Mouse (Mus musculus) MEL (cell line): ENCODE data around the gene Pacsin2. TPM values are rescaled to one million over a fixed set of nuclear protein-coding genes. Genes with fewer than 3 reads are reported as not detected.

ENCODE experiments used
- DNase-seq: peaks from one replicate; pipeline ENCODE4 v3.0.0; 2011; ENCODE audit warnings: low read depth, low spot score
- H3K27ac ChIP-seq: 2 replicates; pipeline ENCODE4 v1.5.1; 2012; ENCODE audit warnings: low read depth, mild to moderate bottlenecking, control low read depth, low read length, moderate library complexity; ENCODE audit not compliant: control insufficient read depth
- H3K27me3 ChIP-seq, 2 experiments: fragments of 150-350 bp in 1 of 2; sonication (generic) in 1 of 2; 2 replicates each; pipeline ENCODE4 v1.6.1; 2012; ENCODE audit warnings: low read length in 2 of 2, mild to moderate bottlenecking in 2 of 2, improper control_type of control experiment in 1 of 2, moderate library complexity in 1 of 2; ENCODE audit not compliant: insufficient read depth in 2 of 2, control insufficient read depth in 1 of 2
- H3K36me3 ChIP-seq, 2 experiments: 2 replicates each; pipeline ENCODE4 v1.6.1; 2012 to 2014; ENCODE audit warnings: low read length in 2 of 2, improper control_type of control experiment in 1 of 2, inconsistent platforms in 1 of 2, mild to moderate bottlenecking in 1 of 2; ENCODE audit not compliant: insufficient read depth in 2 of 2, control insufficient read depth in 1 of 2
- H3K4me1 ChIP-seq, 2 experiments: fragments of 150-350 bp in 1 of 2; sonication (generic) in 1 of 2; 2 replicates each; pipeline ENCODE4 v1.6.1; 2012; ENCODE audit warnings: low read length in 2 of 2, improper control_type of control experiment in 1 of 2, mild to moderate bottlenecking in 1 of 2; ENCODE audit not compliant: insufficient read depth in 2 of 2, control insufficient read depth in 1 of 2
- H3K4me3 ChIP-seq, 2 experiments: fragments of 150-350 bp in 1 of 2; sonication (generic) in 1 of 2; 2 replicates each; pipeline ENCODE4 v1.5.1; 2012; ENCODE audit warnings: low read depth in 2 of 2, low read length in 2 of 2, mild to moderate bottlenecking in 2 of 2, moderate library complexity in 2 of 2, control low read depth in 1 of 2, improper control_type of control experiment in 1 of 2; ENCODE audit not compliant: control insufficient read depth in 1 of 2, insufficient read depth in 1 of 2
- H3K79me2 ChIP-seq: 2 replicates; pipeline ENCODE4 v1.6.1; 2012; ENCODE audit warnings: mild to moderate bottlenecking, low read length, moderate library complexity; ENCODE audit not compliant: control insufficient read depth, poor library complexity, insufficient read depth
- H3K9ac ChIP-seq: 2 replicates; pipeline ENCODE4 v1.6.1; 2012; ENCODE audit warnings: low read depth, mild to moderate bottlenecking, control low read depth, low read length, moderate library complexity; ENCODE audit not compliant: control insufficient read depth, poor library complexity, severe bottlenecking
- H3K9me3 ChIP-seq: fragments of 150-350 bp; sonication (generic); replicated peaks from 2 replicates; pipeline ENCODE4 v1.6.1; 2012; ENCODE audit warnings: mild to moderate bottlenecking, low read length, improper control_type of control experiment, moderate library complexity; ENCODE audit not compliant: insufficient read depth
- CHD1 ChIP-seq: IDR thresholded peaks from 2 replicates; pipeline ENCODE4 v1.6.1; 2012; ENCODE audit warnings: low read depth, mild to moderate bottlenecking, inconsistent platforms, low read length, improper control_type of control experiment
- CHD2 ChIP-seq: IDR thresholded peaks from 2 replicates; pipeline ENCODE4 v1.6.1; 2011; ENCODE audit warnings: low read length, improper control_type of control experiment
- CTCF ChIP-seq, 3 experiments: IDR thresholded peaks in 2 of 3; conservative IDR thresholded peaks in 1 of 3; 2 replicates each; pipeline ENCODE4 v1.5.1; 2011 to 2012; ENCODE audit warnings: low read length in 3 of 3, low read depth in 2 of 3, mild to moderate bottlenecking in 2 of 3, improper control_type of control experiment in 1 of 3, inconsistent platforms in 1 of 3, mixed read lengths in 1 of 3, moderate library complexity in 1 of 3; ENCODE audit not compliant: control insufficient read depth in 1 of 3, insufficient read depth in 1 of 3, poor library complexity in 1 of 3, severe bottlenecking in 1 of 3
- ELF1 ChIP-seq: IDR thresholded peaks from 2 replicates; pipeline ENCODE4 v1.6.1; 2014; ENCODE audit warnings: low read depth, mild to moderate bottlenecking, inconsistent platforms, low read length, improper control_type of control experiment, moderate library complexity
- EP300 ChIP-seq, 2 experiments: IDR thresholded peaks; 2 replicates each; pipeline ENCODE4 v1.6.1; 2011; ENCODE audit warnings: improper control_type of control experiment in 2 of 2, low read length in 2 of 2, low read depth in 1 of 2, mild to moderate bottlenecking in 1 of 2
- HCFC1 ChIP-seq: IDR thresholded peaks from 2 replicates; pipeline ENCODE4 v1.6.1; 2012; ENCODE audit warnings: low read depth, mild to moderate bottlenecking, inconsistent platforms, low read length, improper control_type of control experiment, moderate library complexity
- JUND ChIP-seq: IDR thresholded peaks from 2 replicates; pipeline ENCODE4 v1.6.1; 2011; ENCODE audit warnings: low read depth, mild to moderate bottlenecking, improper control_type of control experiment, low read length
- KAT2A ChIP-seq: conservative IDR thresholded peaks from 2 replicates; pipeline ENCODE4 v1.6.1; 2012; ENCODE audit warnings: low read depth, low read length, improper control_type of control experiment, inconsistent platforms
- MAFK ChIP-seq: IDR thresholded peaks from 2 replicates; pipeline ENCODE4 v1.6.1; 2011; ENCODE audit warnings: low read depth, mild to moderate bottlenecking, low read length, improper control_type of control experiment, borderline replicate concordance
- MAX ChIP-seq: IDR thresholded peaks from 2 replicates; pipeline ENCODE4 v1.6.1; 2011; ENCODE audit warnings: low read length, improper control_type of control experiment
- MAZ ChIP-seq: IDR thresholded peaks from 2 replicates; pipeline ENCODE4 v1.6.1; 2012; ENCODE audit warnings: low read depth, mild to moderate bottlenecking, inconsistent platforms, low read length, improper control_type of control experiment
- MXI1 ChIP-seq: IDR thresholded peaks from 2 replicates; pipeline ENCODE4 v1.6.1; 2011; ENCODE audit warnings: mild to moderate bottlenecking, low read depth, low read length, improper control_type of control experiment
- MYC ChIP-seq: IDR thresholded peaks from 2 replicates; pipeline ENCODE4 v1.6.1; 2011; ENCODE audit warnings: low read depth, mild to moderate bottlenecking, low read length, improper control_type of control experiment, moderate library complexity
- NELFE ChIP-seq: IDR thresholded peaks from 2 replicates; pipeline ENCODE4 v1.6.1; 2011; ENCODE audit warnings: low read depth, low read length, improper control_type of control experiment
- POLR2A ChIP-seq, 2 experiments: IDR thresholded peaks; 2 replicates each; pipeline ENCODE4 v1.6.1; 2011 to 2012; ENCODE audit warnings: low read length in 2 of 2, mild to moderate bottlenecking in 2 of 2, control low read depth in 1 of 2, improper control_type of control experiment in 1 of 2, low read depth in 1 of 2, moderate library complexity in 1 of 2; ENCODE audit not compliant: control insufficient read depth in 1 of 2, insufficient read depth in 1 of 2, poor library complexity in 1 of 2
- POLR2AphosphoS2 ChIP-seq: IDR thresholded peaks from 2 replicates; pipeline ENCODE4 v1.6.1; 2011; ENCODE audit warnings: low read length, improper control_type of control experiment
- SIN3A ChIP-seq: IDR thresholded peaks from 2 replicates; pipeline ENCODE4 v1.6.1; 2012; ENCODE audit warnings: low read length, improper control_type of control experiment, inconsistent platforms
- SMC3 ChIP-seq: IDR thresholded peaks from 2 replicates; pipeline ENCODE4 v1.6.1; 2011; ENCODE audit warnings: low read depth, low read length, improper control_type of control experiment
- TBP ChIP-seq: IDR thresholded peaks from 2 replicates; pipeline ENCODE4 v1.8.0; 2011; ENCODE audit warnings: low read depth, low read length, improper control_type of control experiment
- TCF12 ChIP-seq: IDR thresholded peaks from 2 replicates; pipeline ENCODE4 v1.6.1; 2014; ENCODE audit warnings: low read depth, mild to moderate bottlenecking, inconsistent platforms, low read length, improper control_type of control experiment, moderate library complexity
- UBTF ChIP-seq: IDR thresholded peaks from 2 replicates; pipeline ENCODE4 v1.6.1; 2012; ENCODE audit warnings: low read depth, mild to moderate bottlenecking, inconsistent platforms, low read length, improper control_type of control experiment, moderate library complexity, borderline replicate concordance; ENCODE audit not compliant: insufficient read depth
- USF1 ChIP-seq: IDR thresholded peaks from 2 replicates; pipeline ENCODE4 v1.6.1; 2014; ENCODE audit warnings: low read depth, mild to moderate bottlenecking, inconsistent platforms, low read length, improper control_type of control experiment, moderate library complexity
- ZMIZ1 ChIP-seq: IDR thresholded peaks from 2 replicates; pipeline ENCODE4 v1.6.1; 2012; ENCODE audit warnings: low read depth, mild to moderate bottlenecking, inconsistent platforms, low read length, improper control_type of control experiment, moderate library complexity
- polyA plus RNA-seq, 2 experiments: library from polyadenylated mRNA; stranded (reverse) in 1 of 2; unstranded in 1 of 2; fragments of >175 nt in 1 of 2; fragments of >200 nt in 1 of 2; gene quantifications; 2 replicates each; pipeline versions ENCODE4 v1.2.1 to v1.2.4; 2012; ENCODE audit warnings: low replicate concordance in 2 of 2, low read depth in 1 of 2; ENCODE audit not compliant: insufficient read length in 2 of 2, insufficient read depth in 1 of 2, missing spikeins in 1 of 2
- total RNA-seq: library from RNA; depleted of rRNA; stranded (reverse); fragments of 300-350 nt; gene quantifications from 2 replicates; pipeline ENCODE4 v1.2.3, GENCODE M21; 2012

Pacsin2 gene
- total and polyA plus RNA-seq, 3 experiments = 58.7 to 425 (median 103) TPM

- peaks cover 0 to 10% of the 10 kb centered on the region in 2 experiments; a peak in 2 of 4 replicates for H3K4me1 ChIP-seq
- H3K36me3 ChIP-seq = peaks cover 0 to 5% of the 10 kb centered on the region in 2 experiments; a peak in 2 of 4 replicates
Observed at GRCm38 (mm10) chr15:83351546-83351945, 112.9 kb downstream of the Pacsin2 start.

DNA sequence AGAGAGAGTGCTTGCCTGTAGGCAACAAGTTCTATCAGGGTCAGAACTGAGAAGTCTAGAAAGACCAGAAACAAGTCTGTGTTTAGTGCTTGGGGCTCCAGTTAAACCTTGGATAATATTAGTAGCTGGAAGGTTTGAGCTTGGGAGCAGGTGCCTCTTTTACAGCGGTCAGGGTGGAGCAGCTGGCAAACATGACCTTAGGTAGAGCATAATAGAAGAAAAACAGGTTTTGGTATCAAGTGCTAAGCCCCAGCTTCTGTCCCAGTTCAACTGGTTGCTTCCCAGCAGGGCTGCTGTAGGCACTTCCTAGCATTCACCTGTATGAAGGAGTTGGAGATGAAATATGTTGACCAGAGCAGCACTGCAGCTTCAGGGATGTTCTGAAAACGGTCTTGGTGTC lies 113.5 kb downstream of the Pacsin2 start:
- peak overlapping the region; percentile 74 for H3K9ac ChIP-seq
- peaks cover 0 to 10% of the 10 kb centered on the region in 2 experiments; a peak in 2 of 4 replicates for H3K4me1 ChIP-seq
- H3K36me3 ChIP-seq = peaks cover 0 to 5% of the 10 kb centered on the region in 2 experiments; a peak in 2 of 4 replicates
- peak overlapping the region; percentile 76 to 82; a peak in 3 of 4 replicates for H3K4me3 ChIP-seq
- no peak for DNase-seq
- H3K27ac ChIP-seq = no peak overlapping the region
- peaks cover 1% of the 10 kb centered on the region; the same call in 1 of the 2 replicates for H3K79me2 ChIP-seq
- no peaks in the 10 kb centered on the region for H3K27me3 ChIP-seq
- TF ChIP-seq TCF12 = no peak
- TF ChIP-seq SMC3 = no peak
- TF ChIP-seq CHD1 = no peak
- no peak for TF ChIP-seq MAX
- no peak for TF ChIP-seq KAT2A
- H3K9me3 ChIP-seq = no peaks in the 10 kb centered on the region

More at GRCm38 (mm10) chr15:83351546-83351945, 112.9 kb downstream of the Pacsin2 start:
- DNase-seq = no peak
- no peak overlapping the region for H3K4me3 ChIP-seq
- no peak overlapping the region for H3K27ac ChIP-seq
- TF ChIP-seq TBP (no peak), HCFC1 (no peak), CHD2 (no peak), POLR2A (IDR thresholded peaks at IDR 0.05; ENCODE audit: control insufficient read depth in 1 of 2, insufficient read depth in 1 of 2, low read depth in 1 of 2, low read length in 2 of 2, poor library complexity in 1 of 2) (no peak)
- H3K9ac ChIP-seq = no peak overlapping the region
- no peaks in the 10 kb centered on the region for H3K27me3 ChIP-seq
- peaks cover 1% of the 10 kb centered on the region; the same call in 1 of the 2 replicates for H3K79me2 ChIP-seq
- no peaks in the 10 kb centered on the region for H3K9me3 ChIP-seq

DNA sequence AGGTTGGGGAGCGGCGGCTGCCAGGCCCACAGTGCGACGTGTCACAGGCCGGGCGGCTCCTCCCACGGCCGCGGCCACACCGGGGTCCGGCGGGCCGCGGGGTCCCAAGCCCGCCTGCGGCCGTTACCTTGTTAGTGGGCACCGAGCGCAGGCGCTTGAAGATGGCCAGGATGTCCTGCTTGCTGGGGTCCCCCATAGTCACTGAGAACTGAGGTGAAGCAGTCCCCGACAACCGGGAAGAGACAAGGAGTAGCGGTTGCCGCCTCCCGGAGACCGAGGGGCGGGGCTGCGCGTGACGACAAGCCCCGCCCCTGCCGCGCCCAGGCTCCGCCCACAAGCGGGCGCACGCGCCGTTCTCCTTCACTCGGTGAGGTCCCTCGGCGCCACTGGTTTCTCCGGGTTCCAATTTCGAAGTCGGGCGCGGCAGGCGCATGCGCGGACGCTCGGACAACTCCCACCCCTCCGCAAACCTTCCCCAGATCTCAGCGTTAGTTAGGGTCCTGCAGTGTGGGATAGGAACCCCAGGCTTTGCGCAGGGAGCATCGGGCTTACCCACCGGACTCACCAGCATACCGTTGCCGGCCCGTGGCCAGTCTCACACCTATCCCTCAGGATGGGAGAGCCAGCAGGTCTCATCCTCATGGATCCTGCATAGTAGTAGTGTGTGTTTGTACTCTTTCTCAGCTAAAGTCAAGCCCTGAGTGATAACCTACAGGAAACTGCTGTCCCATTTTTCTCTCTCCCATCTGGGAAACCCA lies 114.3 kb downstream of the Pacsin2 start, which contains the start of gene Arfgap3:
TSS of gene Arfgap3 (minus strand) at position 294 of the 758 bp plus-strand sequence.
- H3K79me2 ChIP-seq = peaks cover 1% of the 10 kb centered on the region; the same call in 1 of the 2 replicates
- H3K27ac ChIP-seq = 0 out of 2 replicates have a peak within 1 kb of the TSS, but pooled peaks have one; percentile 3
- peak; percentile 93 for DNase-seq
- TF ChIP-seq TBP (peak; percentile 45; the same call in 1 of the 2 replicates), MAFK (no peak), POLR2A (IDR thresholded peaks at IDR 0.05; ENCODE audit: control insufficient read depth in 1 of 2, insufficient read depth in 1 of 2, low read depth in 1 of 2, low read length in 2 of 2, poor library complexity in 1 of 2) (peak; percentile 38 to 67; a peak in 2 of 4 replicates), NELFE (peak; percentile 65), TCF12 (peak; percentile 44; the same call in 1 of the 2 replicates), USF1 (peak; percentile 64), ELF1 (0 out of 2 replicates have a peak, but pooled peaks have one; percentile 6), UBTF (no peak), ZMIZ1 (no peak), MXI1 (0 out of 2 replicates have a peak, but pooled peaks have one; percentile 49), CHD1 (no peak), SIN3A (peak; percentile 77), JUND (no peak), MYC (no peak), POLR2AphosphoS2 (no peak), HCFC1 (peak; percentile 66), CTCF (IDR thresholded peaks at IDR 0.05 in 2 of 3, conservative IDR thresholded peaks at IDR 0.05 in 1 of 3; ENCODE audit: control insufficient read depth in 1 of 3, insufficient read depth in 1 of 3, low read depth in 2 of 3, low read length in 3 of 3, poor library complexity in 1 of 3, severe bottlenecking in 1 of 3) (no peak), MAZ (peak; percentile 45; the same call in 1 of the 2 replicates), MAX (peak; percentile 76), EP300 (IDR thresholded peaks at IDR 0.05; ENCODE audit: low read depth in 1 of 2, low read length in 2 of 2) (no peak)

More for the DNA sequence above, 114.3 kb downstream of the Pacsin2 start, which contains the start of gene Arfgap3:
- Histone ChIP-seq H3K27me3 (no peaks in the 10 kb centered on the region), H3K4me1 (peaks cover 0 to 10% of the 10 kb centered on the region in 2 experiments; a peak in 2 of 4 replicates), H3K9ac (peak within 1 kb of the TSS; percentile 81), H3K4me3 (peak within 1 kb of the TSS; percentile 84 to 88), H3K36me3 (peaks cover 0 to 5% of the 10 kb centered on the region in 2 experiments; a peak in 2 of 4 replicates), H3K9me3 (no peaks in the 10 kb centered on the region)
